Mouse (Mus musculus): ENCODE results near the gene Mif.

GRCm38 (mm10) chr10:75818641-75819040, 41.4 kb downstream of the Mif start:
- TF ChIP-seq CTCF (IDR thresholded peaks at IDR 0.05; ENCODE audit: insufficient read depth, low read length) = no peak
- no peak for TF ChIP-seq POLR2A (IDR thresholded peaks at IDR 0.05; ENCODE audit: borderline replicate concordance, extremely low read depth, low read depth, low read length)
